Mouse (Mus musculus) neural tube, embryonic 11.5 days (tissue): ENCODE data around the gene Adh4. TPM values are rescaled to one million over a fixed set of nuclear protein-coding genes. Genes with fewer than 3 reads are reported as not detected.

Experiments
- ATAC-seq: fragments of 200-750 bp; cut with Nextera tagmentation; 2 replicates; pipeline ENCODE4 v1.8.0; 2017; ENCODE audit warnings: moderate number of reproducible peaks, mild to moderate bottlenecking, moderate TSS enrichment, moderate library complexity; ENCODE audit not compliant: insufficient read depth, low FRiP score, low TSS enrichment
- DNase-seq: peaks from one replicate; pipeline ENCODE4 v3.0.0-alpha.2; 2015; ENCODE audit warnings: low spot score
- H3K27ac ChIP-seq: fragments of 300-500 bp; sonication (generic); 2 replicates; pipeline ENCODE4 v1.5.1; 2014; ENCODE audit warnings: low read depth, mild to moderate bottlenecking, low read length
- H3K27me3 ChIP-seq: fragments of 300-500 bp; sonication (generic); 2 replicates; pipeline ENCODE4 v1.6.1; 2014; ENCODE audit warnings: mild to moderate bottlenecking, low read length, mixed read lengths; ENCODE audit not compliant: control insufficient read depth, insufficient read depth
- H3K36me3 ChIP-seq: fragments of 300-500 bp; sonication (generic); 2 replicates; pipeline ENCODE4 v1.6.1; 2014; ENCODE audit warnings: mild to moderate bottlenecking, low read length, moderate library complexity, mixed read lengths; ENCODE audit not compliant: control insufficient read depth, insufficient read depth
- H3K4me1 ChIP-seq: fragments of 300-500 bp; sonication (generic); 2 replicates; pipeline ENCODE4 v1.6.1; 2014; ENCODE audit warnings: low read length, mixed read lengths; ENCODE audit not compliant: control insufficient read depth, insufficient read depth
- H3K4me2 ChIP-seq: fragments of 300-500 bp; sonication (generic); 2 replicates; pipeline ENCODE4 v1.6.1; 2014; ENCODE audit warnings: low read depth, mild to moderate bottlenecking, moderate library complexity
- H3K4me3 ChIP-seq: fragments of 300-500 bp; sonication (generic); 2 replicates; pipeline ENCODE4 v1.5.1; 2014; ENCODE audit warnings: low read depth, low read length
- H3K9ac ChIP-seq: fragments of 300-500 bp; sonication (generic); 2 replicates; pipeline ENCODE4 v1.6.1; 2014; ENCODE audit warnings: mild to moderate bottlenecking, low read length
- H3K9me3 ChIP-seq: fragments of 300-500 bp; sonication (generic); 2 replicates; pipeline ENCODE4 v1.6.1; 2016; ENCODE audit warnings: low read length; ENCODE audit not compliant: control insufficient read depth
- WGBS: fragments of 180-500 bp; shearing (Covaris S2); extraction: QIAGEN DNeasy Blood & Tissue Kit; methylation state at CpG from one replicate; pipeline ENCODE4 v1.1.7; 2014; 5-methylcytosine and 5-hydroxymethylcytosine counted together
- polyA plus RNA-seq: library from polyadenylated mRNA; unstranded; fragments of >200 nt; fragmentation: Nextera tagmentation; extraction: Ambion mirVana; gene quantifications from 2 replicates; pipeline ENCODE4 v1.2.1, GENCODE M21; 2014

The Adh4 gene
- polyA plus RNA-seq, 1 experiment from 2014 or later: not detected

DNA sequence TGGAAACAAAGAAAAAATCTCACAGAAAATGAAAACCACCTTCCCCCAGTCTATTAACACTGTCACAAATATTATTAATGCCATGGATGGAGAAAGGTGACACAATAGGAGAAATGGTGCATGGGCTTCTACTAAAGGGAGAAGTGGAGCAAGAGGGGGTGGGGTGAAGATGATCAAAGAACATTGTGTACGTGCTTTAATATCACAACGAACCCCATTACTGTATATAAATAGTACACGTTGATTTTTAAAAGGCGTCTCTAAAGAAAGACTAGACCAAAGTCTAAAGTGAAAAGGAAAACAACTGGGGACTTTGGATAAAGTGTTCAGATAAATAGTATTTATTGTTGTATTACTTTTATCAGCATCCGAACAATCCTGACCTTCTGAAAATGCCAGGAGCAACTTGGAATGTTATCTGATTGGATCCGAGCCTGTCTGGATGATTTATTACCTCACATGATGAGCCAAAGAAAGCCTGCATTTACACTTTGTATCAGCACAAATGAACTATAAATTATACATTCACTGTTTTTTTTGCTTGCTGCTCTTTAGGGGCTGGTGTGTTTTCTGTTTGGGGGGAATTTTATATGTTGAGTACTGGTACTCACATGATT is 15.2 kb downstream of the Adh4 start:
- no peaks in the 10 kb centered on the region for H3K9me3 ChIP-seq
- no peak overlapping the region for H3K4me3 ChIP-seq
- H3K27ac ChIP-seq: no peak overlapping the region
- H3K9ac ChIP-seq: no peak overlapping the region
- DNase-seq (no peak), ATAC-seq (no peak)
- no peaks in the 10 kb centered on the region for H3K27me3 ChIP-seq
- H3K4me1 ChIP-seq: no peaks in the 10 kb centered on the region
- 88% methylated on average over 6 of the region's 6 CpGs for WGBS
- H3K4me2 ChIP-seq: no peak overlapping the region
- no peaks in the 10 kb centered on the region for H3K36me3 ChIP-seq

DNA sequence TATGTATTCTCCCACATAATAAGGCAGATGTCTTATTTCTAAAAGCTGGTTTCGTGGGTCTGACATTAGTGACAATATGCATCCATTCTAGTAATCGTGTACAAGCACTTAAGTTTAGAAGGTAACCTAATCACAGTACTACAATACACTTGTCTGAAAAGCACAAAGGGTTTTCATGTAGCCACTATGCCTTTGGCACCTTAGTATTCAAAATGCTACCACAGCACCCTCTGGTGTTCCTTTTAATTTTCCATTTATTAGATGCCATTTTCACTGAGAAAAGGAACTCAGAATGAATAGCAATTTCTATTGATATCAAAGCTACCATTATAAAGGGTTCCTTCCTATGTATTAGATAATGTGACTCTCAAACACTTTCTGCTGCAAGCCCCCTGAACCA is 16.6 kb downstream of the Adh4 start:
- Histone ChIP-seq H3K4me2 (no peak overlapping the region), H3K27ac (no peak overlapping the region), H3K9me3 (no peaks in the 10 kb centered on the region), H3K4me1 (no peaks in the 10 kb centered on the region), H3K27me3 (no peaks in the 10 kb centered on the region), H3K9ac (no peak overlapping the region), H3K36me3 (no peaks in the 10 kb centered on the region), H3K4me3 (no peak overlapping the region)
- DNase-seq: no peak
- ATAC-seq: no peak
- WGBS: 86% methylated on average over 2 of the region's 2 CpGs

DNA sequence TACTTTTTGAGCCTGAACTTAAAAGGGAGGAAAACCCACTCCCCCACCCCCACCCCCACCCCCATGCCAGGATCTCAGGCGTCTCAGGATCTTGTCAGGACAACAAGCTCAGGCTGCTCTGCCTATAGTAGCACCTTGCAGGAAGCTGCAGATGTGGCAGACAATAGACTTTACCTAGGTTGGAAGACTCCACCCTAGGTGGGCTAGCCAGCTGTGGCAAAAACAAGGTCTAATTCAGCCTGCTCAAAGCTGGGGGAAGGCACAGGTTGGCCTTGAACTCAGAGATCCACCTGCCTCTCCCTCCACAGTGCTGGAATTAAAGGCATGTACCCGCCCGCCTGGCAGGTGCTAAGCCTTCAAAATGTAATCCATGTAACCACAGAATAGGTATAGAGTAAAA is 23.4 kb downstream of the Adh4 start:
- H3K36me3 ChIP-seq: no peaks in the 10 kb centered on the region
- 80% methylated on average over 3 of the region's 3 CpGs for WGBS
- no peak overlapping the region for H3K4me3 ChIP-seq
- H3K27ac ChIP-seq: no peak overlapping the region
- no peak overlapping the region for H3K9ac ChIP-seq
- DNase-seq (no peak), ATAC-seq (no peak)
- no peaks in the 10 kb centered on the region for H3K9me3 ChIP-seq
- H3K4me2 ChIP-seq: no peak overlapping the region
- H3K27me3 ChIP-seq: no peaks in the 10 kb centered on the region
- no peaks in the 10 kb centered on the region for H3K4me1 ChIP-seq

GRCm38 (mm10) chr3:138442203-138442602 is 26.9 kb downstream of the Adh4 start:
- Histone ChIP-seq H3K27me3 (no peaks in the 10 kb centered on the region), H3K36me3 (no peaks in the 10 kb centered on the region; the same call in none of the 2 replicates), H3K4me3 (peak overlapping the region; percentile 89), H3K9me3 (no peaks in the 10 kb centered on the region), H3K4me1 (no peaks in the 10 kb centered on the region), H3K9ac (peak overlapping the region; percentile 91), H3K4me2 (peak overlapping the region; percentile 80), H3K27ac (peak overlapping the region; percentile 78)
- WGBS: 3% methylated on average over 9 of the region's 9 CpGs
- ATAC-seq (peak; percentile 13), DNase-seq (no peak)

GRCm38 (mm10) chr3:138442612-138443464 is 27.6 kb downstream of the Adh4 start, which contains the start of gene Adh5:
TSS of gene Adh5 (plus strand) at chr3:138443093.
- DNase-seq: peak; percentile 97
- no peaks in the 10 kb centered on the region for H3K27me3 ChIP-seq

DNA sequence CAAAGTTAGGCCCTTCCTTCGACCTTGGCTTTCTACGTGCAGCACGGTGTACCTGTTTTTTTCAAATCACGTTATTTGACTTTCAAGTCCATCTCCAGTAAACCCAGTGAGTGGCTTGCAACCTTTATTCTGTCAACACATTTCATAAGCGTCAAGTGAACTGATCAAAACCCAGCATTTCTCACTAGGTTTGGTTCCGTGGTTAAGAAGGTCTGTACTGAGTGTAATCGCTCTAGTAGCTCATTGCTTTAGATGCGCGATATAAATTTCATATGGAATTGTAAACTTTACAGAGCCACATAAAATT is 28.2 kb downstream of the Adh4 start:
- H3K9me3 ChIP-seq: no peaks in the 10 kb centered on the region
- H3K27ac ChIP-seq: peak overlapping the region; percentile 78
- ATAC-seq (no peak), DNase-seq (no peak)
- 3% methylated on average over 9 of the region's 9 CpGs for WGBS
- no peaks in the 10 kb centered on the region for H3K27me3 ChIP-seq
- H3K36me3 ChIP-seq: no peaks in the 10 kb centered on the region; the same call in none of the 2 replicates
- H3K4me2 ChIP-seq: peak overlapping the region; percentile 80
- H3K4me3 ChIP-seq: peak overlapping the region; percentile 89
- peak overlapping the region; percentile 91 for H3K9ac ChIP-seq
- H3K4me1 ChIP-seq: no peaks in the 10 kb centered on the region

More at GRCm38 (mm10) chr3:138442612-138443464, 27.6 kb downstream of the Adh4 start, which contains the start of gene Adh5:
- WGBS: under 1% methylated on average over 80 of the region's 86 CpGs
- Histone ChIP-seq H3K4me3 (peak within 1 kb of the TSS; percentile 89), H3K36me3 (no peaks in the 10 kb centered on the region; the same call in none of the 2 replicates), H3K4me2 (peak within 1 kb of the TSS; percentile 80), H3K9ac (peak within 1 kb of the TSS; percentile 91), H3K4me1 (no peaks in the 10 kb centered on the region), H3K9me3 (no peaks in the 10 kb centered on the region), H3K27ac (peak within 1 kb of the TSS; percentile 78)
- peak; percentile 98 for ATAC-seq

DNA sequence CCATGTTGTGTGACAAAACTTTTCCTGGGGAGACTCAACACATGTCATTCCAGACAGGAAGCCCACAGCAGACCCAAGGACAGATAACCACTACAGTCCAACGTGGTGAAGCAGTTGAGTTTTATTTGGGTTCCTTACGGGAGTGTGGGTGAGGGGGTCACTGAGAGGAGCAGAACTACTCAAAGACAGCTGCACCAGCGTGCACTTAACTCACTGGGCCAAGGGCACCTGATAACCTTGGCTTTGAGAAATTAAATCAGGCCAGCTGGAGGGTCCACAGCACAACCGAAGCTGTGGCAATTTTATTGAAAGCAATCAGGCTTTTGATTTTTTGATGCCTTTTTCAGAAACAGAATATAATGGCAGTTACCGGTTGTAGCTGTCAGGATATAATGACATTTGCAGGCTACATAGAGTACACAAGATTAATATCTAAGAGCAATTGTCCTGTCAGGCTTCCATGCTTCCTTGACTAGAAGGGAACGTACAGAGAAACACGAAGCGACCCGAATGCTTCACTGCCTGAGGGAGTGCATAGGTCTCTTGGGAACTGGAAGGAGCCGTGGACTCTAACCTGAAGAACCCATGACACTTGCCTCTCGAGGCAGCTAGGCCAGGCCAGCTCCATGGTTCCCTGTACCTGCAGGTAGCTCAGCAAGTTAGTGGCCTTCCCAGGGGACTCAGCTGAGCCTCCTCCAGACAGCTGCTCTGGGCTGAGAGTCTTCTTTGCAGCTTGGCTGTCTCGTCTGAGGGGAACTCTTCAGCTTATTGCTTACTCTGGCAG is 33.0 kb downstream of the Adh4 start:
- DNase-seq: no peak
- no peak for ATAC-seq
- no peaks in the 10 kb centered on the region for H3K27me3 ChIP-seq
- H3K27ac ChIP-seq: no peak overlapping the region
- 79% methylated on average over 12 of the region's 12 CpGs for WGBS
- H3K4me2 ChIP-seq: no peak overlapping the region
- H3K4me1 ChIP-seq: no peaks in the 10 kb centered on the region
- H3K4me3 ChIP-seq: no peak overlapping the region
- no peak overlapping the region for H3K9ac ChIP-seq
- H3K36me3 ChIP-seq: peaks cover 10% of the 10 kb centered on the region
- no peaks in the 10 kb centered on the region for H3K9me3 ChIP-seq

- WGBS: 90% methylated on average over 10 of the region's 10 CpGs
- Histone ChIP-seq H3K4me1 (no peaks in the 10 kb centered on the region), H3K9ac (no peak overlapping the region), H3K9me3 (no peaks in the 10 kb centered on the region), H3K36me3 (peaks cover 10% of the 10 kb centered on the region), H3K27me3 (no peaks in the 10 kb centered on the region), H3K4me2 (no peak overlapping the region), H3K27ac (no peak overlapping the region), H3K4me3 (no peak overlapping the region)
- DNase-seq: no peak
- no peak for ATAC-seq
Measured at GRCm38 (mm10) chr3:138452169-138452568, 36.9 kb downstream of the Adh4 start.
